Mouse (Mus musculus) hindbrain, embryonic 16.5 days (tissue): ENCODE data around the gene Pak1. TPM values are rescaled to one million over a fixed set of nuclear protein-coding genes. Genes with fewer than 3 reads are reported as not detected.
A peak's percentile ranks its signal among the peaks of the same experiment; 100 is the strongest.
"Not testable (repeated sequence)": the region's sequence is repeated elsewhere in the genome, so short reads cannot be mapped to it uniquely, and the experiment has no call there.

ENCODE experiments used
- ATAC-seq: fragments of 200-750 bp; cut with Nextera tagmentation; 2 replicates; pipeline ENCODE4 v1.8.0; 2017; ENCODE audit warnings: moderate TSS enrichment, moderate library complexity
- H3K27ac ChIP-seq: fragments of 300-500 bp; sonication (generic); 2 replicates; pipeline ENCODE4 v1.5.1; 2014; ENCODE audit warnings: low read depth, mild to moderate bottlenecking, control low read depth, low read length, moderate library complexity
- H3K27me3 ChIP-seq: fragments of 300-500 bp; sonication (generic); replicated peaks from 2 replicates; pipeline ENCODE4 v1.6.1; 2014; ENCODE audit warnings: low read length; ENCODE audit not compliant: control insufficient read depth, insufficient read depth
- H3K36me3 ChIP-seq: fragments of 300-500 bp; sonication (generic); 2 replicates; pipeline ENCODE4 v1.6.1; 2014; ENCODE audit warnings: mild to moderate bottlenecking, low read length, moderate library complexity, mixed read lengths; ENCODE audit not compliant: control insufficient read depth, insufficient read depth
- H3K4me1 ChIP-seq: fragments of 300-500 bp; sonication (generic); 2 replicates; pipeline ENCODE4 v1.6.1; 2014; ENCODE audit warnings: low read depth, low read length; ENCODE audit not compliant: control insufficient read depth, insufficient read depth
- H3K4me2 ChIP-seq: fragments of 300-500 bp; sonication (generic); 2 replicates; pipeline ENCODE4 v1.6.1; 2014; ENCODE audit warnings: mild to moderate bottlenecking, low read length, control low read depth, moderate library complexity
- H3K4me3 ChIP-seq: fragments of 300-500 bp; sonication (generic); 2 replicates; pipeline ENCODE4 v1.5.1; 2014; ENCODE audit warnings: mild to moderate bottlenecking, low read length, control low read depth, moderate library complexity
- H3K9ac ChIP-seq: fragments of 300-500 bp; sonication (generic); 2 replicates; pipeline ENCODE4 v1.6.1; 2014; ENCODE audit warnings: low read depth, mild to moderate bottlenecking, control low read depth, low read length, moderate library complexity
- H3K9me3 ChIP-seq: fragments of 300-500 bp; sonication (generic); 2 replicates; pipeline ENCODE4 v1.6.1; 2014; ENCODE audit warnings: mild to moderate bottlenecking, low read length, moderate library complexity; ENCODE audit not compliant: control insufficient read depth
- WGBS: fragments of 180-500 bp; shearing (Covaris S2); extraction: QIAGEN DNeasy Blood & Tissue Kit; methylation state at CpG from one replicate; pipeline ENCODE4 v1.1.7; 2014; 5-methylcytosine and 5-hydroxymethylcytosine counted together
- polyA plus RNA-seq: library from polyadenylated mRNA; unstranded; fragments of >200 nt; fragmentation: Nextera tagmentation; extraction: Ambion mirVana; gene quantifications from 2 replicates; pipeline ENCODE4 v1.2.1, GENCODE M21; 2015

Pak1 gene
- polyA plus RNA-seq, 1 experiment from 2014 or later = 131 TPM

DNA sequence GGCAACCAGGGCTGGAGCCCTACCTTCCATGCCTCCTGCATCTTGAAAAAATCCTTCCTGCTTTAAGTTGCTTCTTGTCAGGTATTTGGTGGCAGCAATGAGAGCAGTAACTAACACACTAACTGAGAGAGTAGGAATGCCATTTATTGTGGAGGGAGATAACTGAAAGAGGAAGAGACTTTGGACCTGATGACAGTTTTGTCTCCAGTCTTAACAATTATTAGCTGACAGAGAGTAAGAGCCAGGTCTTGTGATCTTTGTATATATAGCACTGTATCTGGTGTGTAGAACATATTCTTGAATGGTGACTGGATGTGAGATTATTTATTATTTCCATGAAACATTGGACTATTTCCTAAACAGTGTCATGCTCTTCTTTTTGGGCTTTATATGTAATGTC is 50.2 kb downstream of the Pak1 start:
- Histone ChIP-seq H3K9me3 (no peaks in the 10 kb centered on the region), H3K4me1 (peaks cover 3% of the 10 kb centered on the region; the same call in 1 of the 2 replicates), H3K4me2 (no peak overlapping the region), H3K9ac (no peak overlapping the region), H3K27me3 (no peaks in the 10 kb centered on the region), H3K27ac (no peak overlapping the region), H3K36me3 (no peaks in the 10 kb centered on the region), H3K4me3 (no peak overlapping the region)
- ATAC-seq = no peak

DNA sequence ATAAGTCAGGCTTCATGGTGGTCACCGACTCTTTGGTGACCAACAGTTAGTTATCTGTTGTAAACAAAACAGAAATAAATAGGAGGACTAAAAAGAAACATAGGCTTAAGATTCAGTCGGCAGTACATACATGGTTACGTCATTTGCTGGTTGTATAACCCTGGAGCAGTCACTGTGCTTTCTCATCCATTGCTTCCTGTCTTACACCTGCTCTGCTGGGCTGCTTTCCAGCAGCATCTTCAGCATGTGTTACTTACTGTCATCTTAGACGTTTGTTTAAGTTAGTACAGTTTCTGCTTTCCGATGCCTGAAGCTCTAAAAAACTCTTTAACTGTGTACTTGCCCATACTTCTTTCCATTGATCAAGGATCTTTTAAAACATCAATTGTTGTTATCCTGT is 53.0 kb downstream of the Pak1 start:
- H3K9ac ChIP-seq = no peak overlapping the region
- H3K4me1 ChIP-seq = peaks cover 10% of the 10 kb centered on the region
- 72% methylated on average over 5 of the region's 5 CpGs for WGBS
- no peak for ATAC-seq
- no peak overlapping the region for H3K27ac ChIP-seq
- H3K4me3 ChIP-seq = no peak overlapping the region
- H3K36me3 ChIP-seq = no peaks in the 10 kb centered on the region
- H3K27me3 ChIP-seq = no peaks in the 10 kb centered on the region
- H3K4me2 ChIP-seq = no peak overlapping the region
- no peaks in the 10 kb centered on the region for H3K9me3 ChIP-seq

DNA sequence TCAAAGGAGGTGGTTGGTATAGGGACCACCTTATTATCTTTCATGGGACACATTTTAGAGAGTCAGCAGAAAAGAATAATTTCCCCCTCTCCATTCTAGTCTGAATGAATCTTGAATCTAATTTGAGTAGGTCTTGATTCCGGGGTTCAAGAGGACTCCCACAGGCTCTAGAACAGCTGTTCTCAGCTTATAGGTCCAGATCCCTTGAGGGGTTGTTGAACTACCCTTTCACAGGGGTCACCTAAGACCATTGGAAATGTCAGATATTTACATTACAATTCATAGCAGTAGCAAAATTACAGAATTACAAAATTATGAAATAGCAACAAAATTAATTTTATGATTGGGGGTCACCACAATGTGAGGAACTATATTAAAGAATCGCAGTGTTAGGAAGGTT is 54.0 kb downstream of the Pak1 start:
- Histone ChIP-seq H3K9ac (peak overlapping the region; percentile 83), H3K4me3 (peak overlapping the region; percentile 58), H3K27ac (peak overlapping the region; percentile 92), H3K27me3 (no peaks in the 10 kb centered on the region), H3K4me1 (peaks cover 10% of the 10 kb centered on the region), H3K4me2 (peak overlapping the region; percentile 61), H3K36me3 (no peaks in the 10 kb centered on the region), H3K9me3 (no peaks in the 10 kb centered on the region)
- ATAC-seq = peak; percentile 12
- 46% methylated on average over 2 of the region's 2 CpGs for WGBS

DNA sequence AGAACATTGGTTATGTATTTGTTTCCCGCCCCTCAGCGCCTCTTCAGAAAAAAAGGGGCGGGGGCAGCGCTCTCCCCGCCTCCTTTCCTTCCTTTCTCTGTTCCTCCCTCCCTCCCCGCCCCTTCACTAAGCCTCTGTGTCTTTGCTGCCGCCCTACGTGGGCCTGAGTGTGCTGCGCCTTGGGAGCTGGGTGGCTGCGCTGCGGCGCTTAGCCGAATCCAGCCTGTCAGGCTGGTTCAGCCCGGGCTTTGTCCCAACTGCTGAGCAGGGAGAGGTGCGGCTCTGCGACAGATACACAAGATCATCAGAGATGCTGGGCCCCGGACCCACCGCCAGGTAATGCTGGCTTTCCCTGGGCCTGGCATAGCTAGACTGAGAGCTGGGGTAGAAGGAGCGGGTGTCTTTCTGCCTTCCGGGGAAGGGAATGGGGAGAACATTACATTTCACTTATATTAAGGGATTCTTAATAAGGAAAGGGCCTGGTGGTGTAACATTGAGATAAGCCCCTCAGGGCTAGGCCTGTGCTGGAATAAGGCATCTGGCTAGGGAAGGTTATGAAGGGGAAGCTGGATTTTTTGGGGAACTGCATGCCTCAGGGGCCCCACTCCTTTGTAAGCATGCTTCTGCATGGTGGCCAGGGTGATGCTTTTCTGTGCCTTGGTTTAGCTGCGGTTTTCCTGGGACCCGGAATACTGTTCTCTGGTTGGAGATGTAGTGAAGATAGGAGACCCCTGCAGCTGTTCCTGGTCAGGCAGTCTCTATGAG is 54.6 kb downstream of the Pak1 start:
- Histone ChIP-seq H3K4me1 (peaks cover 10% of the 10 kb centered on the region), H3K9me3 (no peaks in the 10 kb centered on the region), H3K4me3 (peak overlapping the region; percentile 58), H3K27me3 (no peaks in the 10 kb centered on the region), H3K36me3 (no peaks in the 10 kb centered on the region), H3K27ac (peak overlapping the region; percentile 92), H3K4me2 (peak overlapping the region; percentile 61), H3K9ac (peak overlapping the region; percentile 83)
- WGBS = 3% methylated on average over 22 of the region's 22 CpGs
- ATAC-seq = peak; percentile 97

DNA sequence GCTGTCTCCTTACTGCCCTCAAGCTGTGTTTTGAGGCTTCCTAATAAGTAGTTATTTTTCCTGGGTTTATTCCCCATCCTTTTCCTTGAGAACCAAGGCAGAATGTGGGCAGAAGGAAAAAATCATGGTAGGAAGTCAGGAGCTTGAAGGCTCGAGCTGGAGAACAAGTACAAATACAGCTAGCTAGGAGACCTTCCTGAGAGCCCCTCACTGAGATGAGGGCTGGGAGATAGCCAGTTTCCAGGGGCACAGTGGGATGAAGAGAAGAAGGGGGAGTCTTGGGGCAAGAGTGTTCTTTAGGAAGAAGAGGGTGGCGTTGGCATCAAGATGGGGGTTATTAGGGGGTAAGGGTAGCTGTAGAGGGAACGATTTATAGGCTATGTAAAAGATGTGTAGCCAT is 56.1 kb downstream of the Pak1 start:
- Histone ChIP-seq H3K27me3 (no peaks in the 10 kb centered on the region), H3K9ac (no peak overlapping the region), H3K4me1 (peaks cover 10% of the 10 kb centered on the region), H3K9me3 (no peaks in the 10 kb centered on the region), H3K36me3 (no peaks in the 10 kb centered on the region), H3K4me2 (peak overlapping the region; percentile 61), H3K27ac (no peak overlapping the region), H3K4me3 (peak overlapping the region; percentile 58)
- 63% methylated on average over 3 of the region's 3 CpGs for WGBS
- ATAC-seq = no peak

DNA sequence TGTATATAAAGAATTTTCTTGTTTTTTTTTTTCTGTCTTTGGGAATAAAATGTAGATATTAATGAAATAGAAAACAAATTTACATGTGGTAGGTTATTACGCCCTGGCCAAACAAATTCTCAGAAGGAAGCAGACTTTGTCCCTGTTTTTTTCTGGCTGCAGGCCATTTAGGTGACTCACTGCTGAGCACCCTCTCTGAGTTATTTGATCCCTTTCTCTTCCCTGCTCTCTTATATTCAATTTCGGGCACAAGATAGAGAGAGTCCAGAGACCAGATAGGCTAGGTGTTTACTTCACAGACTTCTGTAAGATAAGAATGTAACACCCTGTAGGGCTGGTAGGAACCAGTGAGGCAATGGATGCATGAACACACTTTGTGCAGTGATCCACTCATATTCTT is 57.2 kb downstream of the Pak1 start:
- ATAC-seq = no peak
- Histone ChIP-seq H3K4me1 (peaks cover 10% of the 10 kb centered on the region), H3K27ac (no peak overlapping the region), H3K36me3 (no peaks in the 10 kb centered on the region), H3K27me3 (no peaks in the 10 kb centered on the region), H3K4me3 (no peak overlapping the region), H3K4me2 (no peak overlapping the region; the same call in 1 of the 2 replicates), H3K9ac (no peak overlapping the region), H3K9me3 (no peaks in the 10 kb centered on the region)
- 84% methylated on average over 2 of the region's 2 CpGs for WGBS

DNA sequence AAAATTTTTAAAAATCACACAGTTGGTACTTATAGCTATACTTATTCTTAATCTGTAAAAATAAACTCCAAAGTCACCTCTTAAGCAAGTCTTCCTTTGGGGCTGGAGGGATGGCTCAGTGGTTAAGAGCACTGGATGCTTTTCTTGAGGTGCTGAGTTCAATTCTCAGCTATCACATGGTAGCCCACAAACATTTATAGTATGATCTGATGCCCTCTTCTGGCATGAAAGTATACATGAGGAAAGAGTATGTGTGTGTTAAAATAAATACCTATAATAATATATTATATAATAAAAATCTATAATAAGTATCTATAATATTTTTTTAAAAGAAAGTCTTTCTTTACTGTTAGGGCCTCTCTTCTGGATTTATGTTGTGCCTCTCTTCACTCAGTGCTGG is 58.2 kb downstream of the Pak1 start:
- peaks cover 10% of the 10 kb centered on the region for H3K4me1 ChIP-seq
- H3K36me3 ChIP-seq = no peaks in the 10 kb centered on the region
- H3K4me2 ChIP-seq = no peak overlapping the region
- no peak for ATAC-seq
- no peaks in the 10 kb centered on the region for H3K9me3 ChIP-seq
- H3K27me3 ChIP-seq = no peaks in the 10 kb centered on the region
- H3K4me3 ChIP-seq = no peak overlapping the region
- H3K9ac ChIP-seq = no peak overlapping the region
- no peak overlapping the region for H3K27ac ChIP-seq

DNA sequence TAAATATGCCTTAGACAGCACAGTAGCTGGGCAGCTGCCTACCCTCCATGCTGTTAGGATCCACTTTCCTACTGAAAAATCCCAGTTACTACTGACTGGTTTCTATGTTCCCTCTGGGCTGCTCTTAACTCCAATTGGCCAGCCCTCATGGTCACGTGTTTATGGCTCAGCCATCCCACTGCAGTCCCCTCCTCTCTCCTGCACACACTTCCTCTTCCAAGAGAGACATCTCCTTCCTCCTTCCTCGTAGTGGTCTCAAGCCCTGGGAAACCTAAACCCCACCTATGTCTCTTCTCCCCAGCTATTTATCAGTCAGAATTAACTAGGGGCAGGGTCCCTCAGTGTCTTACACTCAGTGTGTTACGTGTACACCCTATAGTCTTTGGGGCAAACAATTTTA is 61.2 kb downstream of the Pak1 start:
- not testable (repeated sequence) for H3K27ac ChIP-seq, H3K4me1 ChIP-seq, H3K36me3 ChIP-seq, H3K27me3 ChIP-seq, H3K4me3 ChIP-seq, H3K4me2 ChIP-seq, H3K9me3 ChIP-seq, ATAC-seq, H3K9ac ChIP-seq
- WGBS = 73% methylated on average over 3 of the region's 3 CpGs

DNA sequence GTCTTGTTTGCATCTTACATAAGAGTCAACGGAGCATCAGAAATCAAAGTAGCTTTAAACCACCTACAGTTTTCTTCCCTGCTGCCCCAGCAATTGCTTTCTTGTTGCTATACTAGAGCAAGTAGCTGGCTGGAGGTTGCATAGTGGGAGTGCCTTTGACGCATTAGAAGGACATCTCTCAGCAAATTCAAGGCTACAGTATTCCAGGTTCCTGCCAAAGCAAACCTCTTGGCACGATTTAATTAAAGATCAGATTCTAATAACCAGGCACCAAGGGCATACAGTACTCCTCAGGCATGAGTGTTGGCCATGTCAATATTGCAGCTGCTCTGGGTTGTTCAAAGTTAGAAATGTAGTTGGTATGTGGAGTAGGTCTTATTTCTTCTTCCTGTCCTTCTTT is 62.0 kb downstream of the Pak1 start:
- no peaks in the 10 kb centered on the region for H3K27me3 ChIP-seq
- no peak for ATAC-seq
- H3K4me2 ChIP-seq = no peak overlapping the region
- 73% methylated on average over 3 of the region's 3 CpGs for WGBS
- H3K4me1 ChIP-seq = peaks cover 2% of the 10 kb centered on the region
- no peaks in the 10 kb centered on the region for H3K9me3 ChIP-seq
- H3K27ac ChIP-seq = no peak overlapping the region
- no peak overlapping the region for H3K4me3 ChIP-seq
- H3K9ac ChIP-seq = no peak overlapping the region
- no peaks in the 10 kb centered on the region for H3K36me3 ChIP-seq
